Mouse (Mus musculus) myocyte (in vitro differentiated cells): ENCODE data around the gene Cyp2j5. TPM values are rescaled to one million over a fixed set of nuclear protein-coding genes. Genes with fewer than 3 reads are reported as not detected.

Source experiments
- H3K27me3 ChIP-seq: one replicate; pipeline ENCODE4 v1.6.1; 2011; ENCODE audit not compliant: control insufficient read depth, insufficient read depth, insufficient read length
- H3K36me3 ChIP-seq: one replicate; pipeline ENCODE4 v1.6.1; 2011; ENCODE audit not compliant: control insufficient read depth, insufficient read depth
- H3K4me2 ChIP-seq: one replicate; pipeline ENCODE4 v1.6.1; 2011; ENCODE audit warnings: low read depth, control low read depth
- H3K4me3 ChIP-seq: one replicate; pipeline ENCODE4 v1.5.1; 2011; ENCODE audit warnings: mild to moderate bottlenecking, control low read depth, moderate library complexity
- H3K79me2 ChIP-seq: one replicate; pipeline ENCODE4 v1.6.1; 2011; ENCODE audit not compliant: control insufficient read depth, insufficient read depth
- H3ac ChIP-seq: one replicate; pipeline ENCODE4 v1.6.1; 2011; ENCODE audit not compliant: control insufficient read depth, insufficient read length
- CEBPB ChIP-seq: IDR thresholded peaks from 2 replicates; pipeline ENCODE4 v1.6.1; 2011; ENCODE audit warnings: mild to moderate bottlenecking, moderate library complexity; ENCODE audit not compliant: poor library complexity, insufficient read depth, severe bottlenecking
- E2F4 ChIP-seq: IDR thresholded peaks from one replicate; pipeline ENCODE4 v1.6.1; 2011; ENCODE audit warnings: mild to moderate bottlenecking, control low read depth, moderate library complexity; ENCODE audit not compliant: insufficient read depth
- MAX ChIP-seq: IDR thresholded peaks from one replicate; pipeline ENCODE4 v1.6.1; 2011; ENCODE audit warnings: low read depth, mild to moderate bottlenecking, control low read depth
- MYOD1 ChIP-seq, 3 experiments: IDR thresholded peaks; one replicate each; pipeline ENCODE4 v1.6.1; 2011; ENCODE audit warnings: control low read depth in 2 of 3, low read depth in 2 of 3, mild to moderate bottlenecking in 2 of 3, moderate library complexity in 1 of 3; ENCODE audit not compliant: insufficient read length in 2 of 3, control insufficient read depth in 1 of 3
- MYOG ChIP-seq, 3 experiments: IDR thresholded peaks; one replicate each; pipeline ENCODE4 v1.6.1; 2011; ENCODE audit warnings: control low read depth in 2 of 3, low read depth in 2 of 3, mild to moderate bottlenecking in 2 of 3; ENCODE audit not compliant: insufficient read length in 2 of 3, control insufficient read depth in 1 of 3, insufficient read depth in 1 of 3
- POLR2A ChIP-seq: IDR thresholded peaks from one replicate; pipeline ENCODE4 v1.6.1; 2011; ENCODE audit warnings: low read depth, mild to moderate bottlenecking, control low read depth, moderate library complexity; ENCODE audit not compliant: insufficient read length
- POLR2AphosphoS2 ChIP-seq: IDR thresholded peaks from one replicate; pipeline ENCODE4 v1.6.1; 2011; ENCODE audit warnings: low read depth, control low read depth; ENCODE audit not compliant: insufficient read length
- REST ChIP-seq: IDR thresholded peaks from one replicate; pipeline ENCODE4 v1.6.1; 2011; ENCODE audit warnings: mild to moderate bottlenecking, control low read depth, moderate library complexity; ENCODE audit not compliant: insufficient read depth, insufficient read length
- SRF ChIP-seq: IDR thresholded peaks from one replicate; pipeline ENCODE4 v1.6.1; 2011; ENCODE audit warnings: low read depth; ENCODE audit not compliant: control insufficient read depth, insufficient read length
- TCF12 ChIP-seq: IDR thresholded peaks from one replicate; pipeline ENCODE4 v1.6.1; 2011; ENCODE audit warnings: mild to moderate bottlenecking, control low read depth; ENCODE audit not compliant: poor library complexity, insufficient read depth, severe bottlenecking
- TCF3 ChIP-seq: IDR thresholded peaks from one replicate; pipeline ENCODE4 v1.6.1; 2011; ENCODE audit warnings: low read depth, control low read depth; ENCODE audit not compliant: insufficient read length
- USF1 ChIP-seq: IDR thresholded peaks from one replicate; pipeline ENCODE4 v1.6.1; 2011; ENCODE audit warnings: low read depth, mild to moderate bottlenecking, control low read depth, moderate library complexity
- polyA plus RNA-seq: library from polyadenylated mRNA; unstranded; fragments of >200 nt; fragmentation: generic; extraction: Trizol; gene quantifications from one replicate; pipeline ENCODE4 v1.2.1, GENCODE M21; 2012; ENCODE audit warnings: missing spikeins

Cyp2j5 gene
- polyA plus RNA-seq, 1 experiment: not detected

- Histone ChIP-seq H3K27me3 (no peaks in the 10 kb centered on the region), H3K79me2 (no peaks in the 10 kb centered on the region), H3K36me3 (no peaks in the 10 kb centered on the region), H3K4me3 (no peak overlapping the region), H3ac (no peak overlapping the region), H3K4me2 (no peak overlapping the region)
- TF ChIP-seq REST (no peak), SRF (no peak), MYOG (IDR thresholded peaks at IDR 0.05; ENCODE audit: control insufficient read depth in 1 of 3, insufficient read depth in 1 of 3, insufficient read length in 2 of 3, low read depth in 2 of 3) (no peak), MAX (no peak), E2F4 (no peak), POLR2AphosphoS2 (no peak), CEBPB (no peak), USF1 (no peak), POLR2A (no peak), TCF12 (no peak), TCF3 (no peak), MYOD1 (IDR thresholded peaks at IDR 0.05; ENCODE audit: control insufficient read depth in 1 of 3, insufficient read length in 2 of 3, low read depth in 2 of 3) (no peak)
Observed at GRCm38 (mm10) chr4:96687358-96687803, 23.4 kb upstream of the Cyp2j5 start.

GRCm38 (mm10) chr4:96683474-96683873 lies 19.5 kb upstream of the Cyp2j5 start:
- TF ChIP-seq MYOD1 (IDR thresholded peaks at IDR 0.05; ENCODE audit: control insufficient read depth in 1 of 3, insufficient read length in 2 of 3, low read depth in 2 of 3): no peak
- TF ChIP-seq USF1: no peak
- no peak for TF ChIP-seq CEBPB
- no peak for TF ChIP-seq REST
- TF ChIP-seq POLR2AphosphoS2: no peak
- TF ChIP-seq TCF3: no peak
- no peak for TF ChIP-seq POLR2A
- no peak for TF ChIP-seq E2F4
- no peak for TF ChIP-seq MAX
- TF ChIP-seq MYOG (IDR thresholded peaks at IDR 0.05; ENCODE audit: control insufficient read depth in 1 of 3, insufficient read depth in 1 of 3, insufficient read length in 2 of 3, low read depth in 2 of 3): no peak
- TF ChIP-seq SRF: no peak
- TF ChIP-seq TCF12: no peak
- no peak overlapping the region for H3ac ChIP-seq
- H3K79me2 ChIP-seq: no peaks in the 10 kb centered on the region
- H3K4me2 ChIP-seq: no peak overlapping the region
- H3K4me3 ChIP-seq: no peak overlapping the region
- no peaks in the 10 kb centered on the region for H3K27me3 ChIP-seq
- H3K36me3 ChIP-seq: no peaks in the 10 kb centered on the region

- no peaks in the 10 kb centered on the region for H3K27me3 ChIP-seq
- H3K4me2 ChIP-seq: no peak overlapping the region
- TF ChIP-seq CEBPB (no peak), MYOD1 (IDR thresholded peaks at IDR 0.05; ENCODE audit: control insufficient read depth in 1 of 3, insufficient read length in 2 of 3, low read depth in 2 of 3) (no peak), POLR2A (no peak), USF1 (no peak), TCF12 (no peak), TCF3 (no peak), E2F4 (no peak), MAX (no peak), SRF (no peak)
- H3K36me3 ChIP-seq: no peaks in the 10 kb centered on the region
- H3K79me2 ChIP-seq: no peaks in the 10 kb centered on the region
- H3ac ChIP-seq: no peak overlapping the region
- H3K4me3 ChIP-seq: no peak overlapping the region
Observed at GRCm38 (mm10) chr4:96680966-96681365, 17.0 kb upstream of the Cyp2j5 start.

GRCm38 (mm10) chr4:96680233-96680632 lies 16.3 kb upstream of the Cyp2j5 start:
- H3K79me2 ChIP-seq: no peaks in the 10 kb centered on the region
- TF ChIP-seq USF1 (no peak), REST (no peak), MYOG (IDR thresholded peaks at IDR 0.05; ENCODE audit: control insufficient read depth in 1 of 3, insufficient read depth in 1 of 3, insufficient read length in 2 of 3, low read depth in 2 of 3) (no peak), MAX (no peak), TCF12 (no peak), TCF3 (no peak)
- H3K36me3 ChIP-seq: no peaks in the 10 kb centered on the region
- H3K4me2 ChIP-seq: no peak overlapping the region
- no peak overlapping the region for H3ac ChIP-seq
- H3K27me3 ChIP-seq: no peaks in the 10 kb centered on the region
- no peak overlapping the region for H3K4me3 ChIP-seq

- Histone ChIP-seq H3K36me3 (no peaks in the 10 kb centered on the region), H3K4me3 (no peak overlapping the region), H3ac (no peak overlapping the region), H3K4me2 (no peak overlapping the region), H3K27me3 (no peaks in the 10 kb centered on the region), H3K79me2 (no peaks in the 10 kb centered on the region)
- TF ChIP-seq TCF12 (no peak), MAX (no peak), SRF (no peak), REST (no peak), E2F4 (no peak), POLR2AphosphoS2 (no peak), CEBPB (no peak)
Observed at GRCm38 (mm10) chr4:96664668-96665454, 907 bp upstream of the Cyp2j5 start.
